1 mouse cellular context compared by ENCODE assay signal in genomic region chr8:70565561-70565960, GRCm38 (mm10).
TF ChIP-seq lines count a peak whose summit lies in the region.

No protein-coding gene starts in this region.

TF ChIP-seq in MEL, 35 proteins besides CTCF, POLR2A, EP300 and RAD21 (continued from another document):
- TF ChIP-seq GABPA (IDR thresholded peaks at IDR 0.05; ENCODE audit: low read depth, low read length) (no peak), TCF12 (IDR thresholded peaks at IDR 0.05; ENCODE audit: low read depth, low read length) (no peak; the same call in none of the 2 replicates), MAZ (IDR thresholded peaks at IDR 0.05; ENCODE audit: low read depth, low read length) (0 out of 2 replicates have a peak, but pooled peaks have one; percentile 49), MYC (IDR thresholded peaks at IDR 0.05; ENCODE audit: low read depth, low read length) (peak; percentile 16; the same call in 1 of the 2 replicates), MXI1 (IDR thresholded peaks at IDR 0.05; ENCODE audit: low read depth, low read length) (peak; percentile 67), ZMIZ1 (IDR thresholded peaks at IDR 0.05; ENCODE audit: low read depth, low read length) (no peak), HCFC1 (IDR thresholded peaks at IDR 0.05; ENCODE audit: low read depth, low read length) (no peak), SMC3 (IDR thresholded peaks at IDR 0.05; ENCODE audit: low read depth, low read length) (no peak), TBP (IDR thresholded peaks at IDR 0.05; ENCODE audit: low read depth, low read length) (no peak), MEF2A (IDR thresholded peaks at IDR 0.05; ENCODE audit: extremely low read depth, insufficient replicate concordance, low read depth, low read length, poor library complexity, severe bottlenecking) (no peak), USF1 (IDR thresholded peaks at IDR 0.05; ENCODE audit: low read depth, low read length) (no peak), KAT2A (conservative IDR thresholded peaks at IDR 0.05; ENCODE audit: low read depth, low read length) (no peak), USF2 (IDR thresholded peaks at IDR 0.05; ENCODE audit: borderline replicate concordance in 1 of 2, insufficient read depth in 1 of 2, low read depth in 1 of 2, low read length in 2 of 2) (no peak), MYB (IDR thresholded peaks at IDR 0.05; ENCODE audit: low read depth, low read length) (0 out of 2 replicates have a peak, but pooled peaks have one; percentile 2), MAFK (IDR thresholded peaks at IDR 0.05; ENCODE audit: borderline replicate concordance, low read depth, low read length) (no peak), CHD1 (IDR thresholded peaks at IDR 0.05; ENCODE audit: low read depth, low read length) (no peak), BHLHE40 (IDR thresholded peaks at IDR 0.05; ENCODE audit: borderline replicate concordance, low read depth, low read length) (no peak), GATA1 (IDR thresholded peaks at IDR 0.05; ENCODE audit: low read depth, low read length) (no peak), TAL1 (IDR thresholded peaks at IDR 0.05; ENCODE audit: low read length) (peak; percentile 31; the same call in 1 of the 2 replicates), RCOR1 (IDR thresholded peaks at IDR 0.05; ENCODE audit: low read depth, low read length) (no peak), NELFE (IDR thresholded peaks at IDR 0.05; ENCODE audit: low read depth, low read length) (no peak), NRF1 (IDR thresholded peaks at IDR 0.05; ENCODE audit: insufficient read depth, low read depth, low read length, poor library complexity, severe bottlenecking) (no peak), E2F4 (IDR thresholded peaks at IDR 0.05; ENCODE audit: borderline replicate concordance, low read depth, low read length) (no peak), ZNF384 (IDR thresholded peaks at IDR 0.05; ENCODE audit: low read depth, low read length) (no peak), UBTF (IDR thresholded peaks at IDR 0.05; ENCODE audit: borderline replicate concordance, insufficient read depth, low read depth, low read length) (no peak), ELF1 (IDR thresholded peaks at IDR 0.05; ENCODE audit: low read depth, low read length) (peak; percentile 56; the same call in 1 of the 2 replicates), POLR2AphosphoS5 (IDR thresholded peaks at IDR 0.05; ENCODE audit: borderline replicate concordance, low read depth, low read length) (no peak), JUND (IDR thresholded peaks at IDR 0.05; ENCODE audit: low read depth, low read length) (no peak), CHD2 (IDR thresholded peaks at IDR 0.05; ENCODE audit: low read length) (no peak)
